Mouse (Mus musculus) kidney, embryonic 15.5 days (tissue): ENCODE results near the gene Lhb. TPM values are rescaled to one million over a fixed set of nuclear protein-coding genes. Genes with fewer than 3 reads are reported as not detected.

Source experiments
- ATAC-seq: fragments of 200-750 bp; cut with Nextera tagmentation; replicated peaks from 2 replicates; pipeline ENCODE4 v1.8.0; 2017; ENCODE audit warnings: moderate TSS enrichment; ENCODE audit not compliant: low FRiP score
- H3K27ac ChIP-seq: fragments of 300-500 bp; sonication (generic); 2 replicates; pipeline ENCODE4 v1.5.1; 2015; ENCODE audit warnings: mild to moderate bottlenecking, inconsistent platforms
- H3K27me3 ChIP-seq: fragments of 300-500 bp; sonication (generic); 2 replicates; pipeline ENCODE4 v1.6.1; 2015; ENCODE audit warnings: inconsistent platforms
- H3K36me3 ChIP-seq: fragments of 300-500 bp; sonication (generic); 2 replicates; pipeline ENCODE4 v1.6.1; 2015; ENCODE audit warnings: inconsistent platforms
- H3K4me1 ChIP-seq: fragments of 300-500 bp; sonication (generic); 2 replicates; pipeline ENCODE4 v1.6.1; 2015; ENCODE audit warnings: inconsistent platforms
- H3K4me2 ChIP-seq: fragments of 300-500 bp; sonication (generic); 2 replicates; pipeline ENCODE4 v1.6.1; 2015; ENCODE audit warnings: moderate library complexity, mild to moderate bottlenecking, inconsistent platforms
- H3K4me3 ChIP-seq: fragments of 300-500 bp; sonication (generic); replicated peaks from 2 replicates; pipeline ENCODE4 v1.5.1; 2015; ENCODE audit warnings: mild to moderate bottlenecking, inconsistent platforms
- H3K9ac ChIP-seq: fragments of 300-500 bp; sonication (generic); 2 replicates; pipeline ENCODE4 v1.6.1; 2015; ENCODE audit warnings: mild to moderate bottlenecking, inconsistent platforms
- H3K9me3 ChIP-seq: fragments of 300-500 bp; sonication (generic); replicated peaks from 2 replicates; pipeline ENCODE4 v1.6.1; 2016; ENCODE audit warnings: inconsistent platforms
- WGBS: fragments of 180-500 bp; shearing (Covaris S2); methylation state at CpG from one replicate; pipeline ENCODE4 v1.1.7; 2015; ENCODE audit warnings: mixed read lengths; 5-methylcytosine and 5-hydroxymethylcytosine counted together
- microRNA-seq: library from miRNA; unstranded; fragments of <30 nt; microRNA quantifications from one replicate; pipeline ENCODE4, GENCODE M21; 2016
- polyA plus RNA-seq: library from polyadenylated mRNA; unstranded; fragments of >200 nt; fragmentation: Nextera tagmentation; extraction: Ambion mirVana; gene quantifications from 2 replicates; pipeline ENCODE4 v1.2.1, GENCODE M21; 2015

The Lhb gene
- polyA plus RNA-seq, 1 experiment from 2014 or later, result not detected

GRCm38 (mm10) chr7:45467090-45467670, 46.6 kb downstream of the Lhb start:
- Histone ChIP-seq H3K27ac (no peak overlapping the region; the same call in none of the 2 replicates), H3K4me1 (peaks cover 21% of the 10 kb centered on the region), H3K27me3 (no peaks in the 10 kb centered on the region), H3K9ac (peak overlapping the region; percentile 85; the same call in 1 of the 2 replicates), H3K4me3 (peak overlapping the region; percentile 96), H3K36me3 (peaks cover 33% of the 10 kb centered on the region), H3K9me3 (no peaks in the 10 kb centered on the region), H3K4me2 (peak overlapping the region; percentile 87)
- ATAC-seq, result no peak; the same call in 1 of the 2 replicates
- WGBS, result 35% methylated on average over 7 of the region's 7 CpGs

GRCm38 (mm10) chr7:45470869-45471268, 50.2 kb downstream of the Lhb start:
- Histone ChIP-seq H3K9ac (no peak overlapping the region), H3K4me3 (no peak overlapping the region), H3K4me1 (peaks cover 14% of the 10 kb centered on the region), H3K36me3 (no peaks in the 10 kb centered on the region), H3K27me3 (no peaks in the 10 kb centered on the region), H3K4me2 (no peak overlapping the region), H3K27ac (no peak overlapping the region), H3K9me3 (no peaks in the 10 kb centered on the region)
- 8% methylated on average over 3 of the region's 3 CpGs for WGBS
- ATAC-seq, result no peak

Small RNAs within 50 kb of the gene (microRNA-seq; reads per million reads assigned to microRNA genes)
- gene Gm22133, result not detected

Other genes starting within 250 kb of the Lhb start
- gene Gfy, start 241.3 kb upstream of the Lhb start, polyA plus RNA-seq, result not detected in 2 replicates
- gene Pth2, start 239.8 kb upstream of the Lhb start, polyA plus RNA-seq, result not detected in 2 replicates
- 0.78 and 1.1 TPM in 2 replicates for gene Ccdc155, start 215.9 kb upstream of the Lhb start, polyA plus RNA-seq
- 0.97 and 1.4 TPM in 2 replicates for gene Dkkl1, start 208.7 kb upstream of the Lhb start, polyA plus RNA-seq
- 196 and 207 TPM in 2 replicates for gene Tead2, start 205.1 kb upstream of the Lhb start, polyA plus RNA-seq
- 1.2 and 2.4 TPM in 2 replicates for gene Cd37, start 181.7 kb upstream of the Lhb start, polyA plus RNA-seq
- 0.10 and 0.23 TPM in 2 replicates for gene Slc6a16, start 179.7 kb upstream of the Lhb start, polyA plus RNA-seq
- not detected in 2 replicates for gene Slc6a21, start 143.3 kb upstream of the Lhb start, polyA plus RNA-seq
- 17.4 and 19.0 TPM in 2 replicates for gene Trpm4, start 87.0 kb upstream of the Lhb start, polyA plus RNA-seq
- 2.1 and 2.5 TPM in 2 replicates for gene Hrc, start 85.5 kb upstream of the Lhb start, polyA plus RNA-seq
- gene Ppfia3, start 53.8 kb upstream of the Lhb start, polyA plus RNA-seq, result 6.7 and 7.5 TPM in 2 replicates
- 0.41 and 0.96 TPM in 2 replicates for gene Lin7b, start 50.2 kb upstream of the Lhb start, polyA plus RNA-seq
- 225 and 242 TPM in 2 replicates for gene Snrnp70, start 25.1 kb upstream of the Lhb start, polyA plus RNA-seq
- not detected in 2 replicates for gene Kcna7, start 15.2 kb upstream of the Lhb start, polyA plus RNA-seq
- 1.1 and 1.4 TPM in 2 replicates for gene Ntf5, start 7.1 kb upstream of the Lhb start, polyA plus RNA-seq
- gene Gys1, start 14.0 kb downstream of the Lhb start, polyA plus RNA-seq, result 37.6 and 40.8 TPM in 2 replicates
- gene Ruvbl2, start 17.3 kb downstream of the Lhb start, polyA plus RNA-seq, result 165 and 167 TPM in 2 replicates
- 4,509 and 4,690 TPM in 2 replicates for gene Ftl1, start 39.1 kb downstream of the Lhb start, polyA plus RNA-seq
- gene Bax, start 46.1 kb downstream of the Lhb start, polyA plus RNA-seq, result 184 and 195 TPM in 2 replicates
- 1.0 and 1.1 TPM in 2 replicates for gene Tulp2, start 61.1 kb downstream of the Lhb start, polyA plus RNA-seq
- gene Gm45808, start 66.0 kb downstream of the Lhb start, polyA plus RNA-seq, result not detected in 2 replicates
- 3.3 and 3.5 TPM in 2 replicates for gene Dhdh, start 68.0 kb downstream of the Lhb start, polyA plus RNA-seq
- 221 and 252 TPM in 2 replicates for gene Nucb1, start 89.6 kb downstream of the Lhb start, polyA plus RNA-seq
- 18.6 and 24.7 TPM in 2 replicates for gene Ppp1r15a, start 105.4 kb downstream of the Lhb start, polyA plus RNA-seq
- gene Plekha4, start 105.5 kb downstream of the Lhb start, polyA plus RNA-seq, result 4.5 and 5.1 TPM in 2 replicates
- gene Hsd17b14, start 134.1 kb downstream of the Lhb start, polyA plus RNA-seq, result 11.8 and 14.8 TPM in 2 replicates
- 75.4 and 78.5 TPM in 2 replicates for gene Bcat2, start 149.3 kb downstream of the Lhb start, polyA plus RNA-seq
- 0.32 TPM in 1 of 2 replicates, not detected in the other for gene Fgf21, start 194.7 kb downstream of the Lhb start, polyA plus RNA-seq
- 0.06 and 0.21 TPM in 2 replicates for gene Fut1, start 196.5 kb downstream of the Lhb start, polyA plus RNA-seq
- 0.14 and 0.17 TPM in 2 replicates for gene Izumo1, start 201.0 kb downstream of the Lhb start, polyA plus RNA-seq
- 16.1 and 18.0 TPM in 2 replicates for gene Rasip1, start 206.7 kb downstream of the Lhb start, polyA plus RNA-seq
- gene Mamstr, start 219.2 kb downstream of the Lhb start, polyA plus RNA-seq, result 7.5 and 9.0 TPM in 2 replicates
- 0.42 and 3.7 TPM in 2 replicates for gene Fut2, start 245.6 kb downstream of the Lhb start, polyA plus RNA-seq